Mouse (Mus musculus): ENCODE data around the gene Zfc3h1.

Gene Zfc3h1

DNA sequence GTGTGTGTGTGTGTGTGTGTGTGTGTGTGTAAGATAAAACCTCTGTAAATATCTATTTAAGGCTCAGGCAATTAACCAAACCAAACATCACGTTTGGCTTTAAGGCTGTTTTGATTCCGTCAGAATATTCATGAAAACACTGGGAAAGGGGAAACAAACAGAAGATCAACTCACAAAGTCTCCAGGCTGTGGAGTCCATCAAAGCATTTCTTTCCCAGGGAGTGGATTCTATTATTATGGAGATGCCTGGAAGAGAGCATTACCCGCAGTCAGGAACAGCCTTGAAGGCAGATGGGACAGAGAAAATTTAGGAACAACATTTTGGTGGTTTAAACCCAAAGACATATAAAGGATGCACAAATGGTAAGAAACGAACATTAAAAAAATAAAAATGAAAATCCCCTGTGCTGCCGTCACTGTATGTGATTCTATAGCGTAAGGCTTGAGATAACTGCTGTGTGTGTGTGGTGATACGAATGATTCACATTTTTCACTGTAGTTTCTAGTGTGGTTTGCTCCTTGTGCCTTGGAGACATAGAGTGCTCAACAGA, 90.3 kb downstream of the Zfc3h1 start:
- DNase-seq (ENCODE audit: low spot score in 2 of 2): no peak

DNA sequence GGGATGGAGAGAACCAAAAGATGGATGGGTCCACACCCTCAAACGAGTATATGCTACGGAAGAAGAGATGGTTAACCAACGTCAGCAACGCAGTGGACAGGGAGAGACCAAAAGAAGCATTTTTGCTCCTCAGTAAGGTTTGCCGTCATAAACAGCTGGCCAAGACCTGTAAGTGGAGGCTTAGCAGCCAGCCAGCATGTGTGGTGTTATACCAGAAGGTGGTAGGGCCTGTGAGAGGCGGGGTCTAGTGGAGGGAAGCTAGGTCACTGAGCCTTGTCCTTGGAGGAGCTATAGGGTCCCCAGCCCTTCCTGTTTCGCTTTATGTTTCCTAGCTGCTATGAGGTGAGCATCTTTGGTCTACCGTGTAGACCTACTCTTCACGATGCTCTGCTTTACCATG, 91.7 kb downstream of the Zfc3h1 start:
- DNase-seq (ENCODE audit: low spot score in 2 of 2): no peak

DNA sequence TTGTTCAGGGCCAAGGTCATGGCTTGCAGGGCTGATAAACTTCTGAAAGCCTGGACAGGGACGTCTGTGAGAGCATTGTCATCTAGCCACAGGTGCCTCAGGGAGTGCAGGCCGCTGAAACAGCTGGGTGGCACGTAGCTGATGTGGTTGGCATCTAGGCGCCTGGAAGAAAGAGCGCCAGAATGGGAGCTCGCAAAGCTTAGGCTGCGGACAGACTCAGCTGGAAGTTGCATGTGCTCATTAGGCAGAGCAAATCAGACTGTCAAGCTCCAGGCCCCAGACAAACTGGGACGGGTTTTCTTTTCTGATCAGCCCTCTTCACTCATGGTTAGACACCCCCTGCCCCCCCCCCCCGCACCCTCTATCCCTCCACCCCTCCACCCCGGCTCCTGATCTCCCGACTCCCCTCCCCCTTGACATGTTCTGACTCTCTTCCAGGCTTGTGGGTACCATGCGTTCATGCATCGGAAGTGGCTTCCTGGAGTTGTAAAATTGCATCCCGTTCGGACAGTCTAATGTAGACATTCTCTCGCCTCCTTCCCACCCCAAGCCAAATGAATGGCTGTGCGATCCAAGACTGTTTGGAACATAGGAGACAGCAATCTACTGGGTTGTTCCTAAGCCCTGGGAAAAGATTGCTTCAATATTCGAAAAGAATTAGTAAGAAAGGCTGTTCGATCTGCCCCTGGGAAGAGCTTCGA, 93.8 kb downstream of the Zfc3h1 start:
- DNase-seq (ENCODE audit: low spot score in 2 of 2): no peak
